10 mouse cellular contexts compared by ENCODE assay signal in genomic region chr1:131112576-131112975, GRCm38 (mm10). TPM values are rescaled to one million over a fixed set of nuclear protein-coding genes. Genes with fewer than 3 reads are reported as not detected.
A peak's percentile ranks its signal among the peaks of the same experiment; 100 is the strongest.
DNase-seq lines count a peak whose midpoint lies in the region; ATAC-seq and TF ChIP-seq lines count a peak whose summit lies in the region.
"Had no signal": no experiment of that assay in that cellular context is flagged by ENCODE, and none has a peak within 500 bp of the region (broad histone marks: within the 10 kb centered on the region; RNA-seq: fewer than 3 reads in every experiment).

No protein-coding gene starts in this region.

- peak overlapping the region; percentile 51 for H3K27ac ChIP-seq in lung, postnatal 0 days (ENCODE audit: low read length)

- DNase-seq in heart, adult 18-20 months, result peak; percentile 54 to 60
- no peak for DNase-seq in heart, postnatal 36 days
- DNase-seq in MN1 (ENCODE audit: low spot score), result peak; percentile 43
- DNase-seq in heart, postnatal 10 days, result peak; percentile 62 to 74
- peak; percentile 95 for DNase-seq in lung, postnatal 0 days (ENCODE audit: low spot score)
- DNase-seq in ovary, postnatal 36 days (ENCODE audit: low spot score), result no peak
- DNase-seq in layer of hippocampus, adult 9-10 months (ENCODE audit: low spot score), result no peak

- no peak overlapping the region for H3K4me2 ChIP-seq in lung, postnatal 0 days (replicated peaks; ENCODE audit: low read depth, low read length)

- no peaks in the 10 kb centered on the region for H3K36me3 ChIP-seq in lung, postnatal 0 days (ENCODE audit: insufficient read depth, low read length)
- H3K36me3 ChIP-seq: G1E had no signal

- no peak overlapping the region for H3K4me3 ChIP-seq in lung, postnatal 0 days (ENCODE audit: low read depth, low read length)
- H3K4me3 ChIP-seq: myocyte had no signal

- peak; percentile 69 for TF ChIP-seq CTCF in lung, postnatal 0 days (IDR thresholded peaks at IDR 0.05)

- H3K27me3 ChIP-seq in lung, postnatal 0 days (replicated peaks; ENCODE audit: insufficient read depth, low read length), result no peaks in the 10 kb centered on the region

- no peaks in the 10 kb centered on the region for H3K9me3 ChIP-seq in lung, postnatal 0 days (ENCODE audit: low read length)
- H3K9me3 ChIP-seq: G1E had no signal

- peak; percentile 73 for ATAC-seq in lung, postnatal 0 days
- ATAC-seq in inflammation-experienced regulatory T-cells, adult 6 months, result no peak

- H3K4me1 ChIP-seq in lung, postnatal 0 days (ENCODE audit: insufficient read depth, low read depth, low read length), result peaks cover 3% of the 10 kb centered on the region; the same call in 1 of the 2 replicates

- peak; percentile 63 for TF ChIP-seq EP300 in lung, postnatal 0 days (IDR thresholded peaks at IDR 0.05)

- intact Hi-C loops in heart, postnatal 36 days (cut with DNase I), result no loop called here
- intact Hi-C loops in heart, postnatal 10 days (cut with DNase I), result no loop called here

- WGBS in lung, postnatal 0 days, result 17% methylated on average over 6 of the region's 6 CpGs

- no peak overlapping the region for H3K9ac ChIP-seq in lung, postnatal 0 days (replicated peaks; ENCODE audit: low read depth)

RNA-seq across cellular contexts. Expression of gene Mapkapk2, which starts 14.9 kb away (rescaled TPM):
- 100 to 1,000 TPM; 311 to 318 TPM for total RNA-seq in heart, adult 18-20 months (2021)
- 100 to 1,000 TPM; 292 to 300 TPM for total RNA-seq in heart, postnatal 36 days (2021)
- 100 to 1,000 TPM; 204 to 224 TPM for total RNA-seq in heart, postnatal 10 days (2021)
- polyA plus RNA-seq in lung, postnatal 0 days (2015; fragmentation: Nextera tagmentation; extraction: Ambion mirVana), result 62.4 and 65.0 TPM in 2 replicates
- polyA plus RNA-seq in inflammation-experienced regulatory T-cells, adult 6 months (2017; shearing (Covaris generic)), result 10 to 100 TPM in 1 of 3 experiments, 1 to 10 TPM in 2; 9.0 to 11.8 (median 9.8) TPM

RNA-seq across cellular contexts. Expression of gene Dyrk3, which starts 25.6 kb away (rescaled TPM):
- total RNA-seq in heart, adult 18-20 months (2021), result 1 to 10 TPM in 1 of 2 experiments, under 1 TPM in 1; 0.20 to 1.1 TPM
- total RNA-seq in heart, postnatal 36 days (2021), result under 1 TPM; 0.14 to 0.33 TPM
- under 1 TPM; 0.32 to 0.91 TPM for total RNA-seq in heart, postnatal 10 days (2021)
- 3.4 and 4.7 TPM in 2 replicates for polyA plus RNA-seq in lung, postnatal 0 days (2015; fragmentation: Nextera tagmentation; extraction: Ambion mirVana)
- polyA plus RNA-seq in inflammation-experienced regulatory T-cells, adult 6 months (2017; shearing (Covaris generic)), result under 1 TPM in 1 of 3 experiments, not detected in 2; 0.26 TPM

RNA-seq across cellular contexts. Expression of gene Eif2d, which starts 40.4 kb away (rescaled TPM):
- 10 to 100 TPM; 31.4 to 34.1 TPM for total RNA-seq in heart, adult 18-20 months (2021)
- total RNA-seq in heart, postnatal 36 days (2021), result 10 to 100 TPM; 34.0 to 39.3 TPM
- total RNA-seq in heart, postnatal 10 days (2021), result 10 to 100 TPM; 36.3 to 36.7 TPM
- polyA plus RNA-seq in lung, postnatal 0 days (2015; fragmentation: Nextera tagmentation; extraction: Ambion mirVana), result 36.3 and 42.5 TPM in 2 replicates
- 10 to 100 TPM; 53.4 to 71.7 (median 60.8) TPM for polyA plus RNA-seq in inflammation-experienced regulatory T-cells, adult 6 months (2017; shearing (Covaris generic))

Comparison
In these comparisons a context has a peak if more than half of its experiments do, and no peak if none do; other contexts are left out.
1. DNase-seq: peak in heart, adult 18-20 months (2 of 2), MN1 (single experiment), heart, postnatal 10 days (2 of 2) and lung, postnatal 0 days (single experiment); none in heart, postnatal 36 days (0 of 2), ovary, postnatal 36 days (single experiment) and layer of hippocampus, adult 9-10 months (single experiment).